Mouse (Mus musculus) right cerebral cortex, postnatal 14 days (tissue): ENCODE results near the gene Hddc3.

Experiments
- DNase-seq: peaks from one replicate; pipeline ENCODE4 v3.0.0; 2022

Gene Hddc3

DNA sequence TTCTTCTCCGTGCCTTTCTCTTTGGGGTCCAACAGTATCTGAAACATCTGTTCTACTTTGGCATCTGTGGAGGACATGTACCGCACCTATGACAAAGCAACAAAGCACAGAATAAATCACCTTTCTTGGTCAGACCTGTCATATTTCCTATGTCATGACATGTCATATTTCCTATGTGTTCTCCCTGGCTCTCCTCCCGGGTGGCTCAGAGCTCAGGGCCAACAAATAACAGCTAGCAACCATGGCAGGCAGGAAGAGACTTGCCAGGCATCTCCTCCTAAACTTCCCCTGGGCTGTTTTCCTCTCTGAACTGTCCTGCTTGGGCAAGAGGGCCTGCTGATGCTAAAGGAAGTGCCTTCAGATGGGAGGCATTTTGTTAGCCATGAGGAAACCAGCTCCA is 6.0 kb upstream of the Hddc3 start:
- DNase-seq: no peak

DNA sequence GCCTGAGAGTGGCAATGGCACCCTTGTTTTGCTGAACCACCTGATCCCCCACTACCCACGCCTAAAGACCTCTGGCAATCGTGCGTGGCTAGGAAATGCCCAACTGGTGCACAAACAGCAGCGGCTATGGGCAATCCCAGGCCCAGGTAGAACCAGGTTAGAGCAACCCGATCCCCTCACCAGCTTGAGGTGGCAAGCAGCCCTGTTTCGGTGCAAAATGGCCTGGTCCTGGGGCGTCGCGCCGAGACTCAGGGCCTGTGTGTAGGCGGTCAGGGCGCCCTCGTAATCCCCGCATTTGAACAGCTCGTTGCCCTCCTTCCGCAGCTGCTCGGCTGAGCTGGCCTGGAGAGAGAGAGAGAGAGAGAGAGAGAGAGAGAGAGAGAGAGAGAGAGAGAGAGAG is 3.5 kb upstream of the Hddc3 start:
- no peak for DNase-seq

DNA sequence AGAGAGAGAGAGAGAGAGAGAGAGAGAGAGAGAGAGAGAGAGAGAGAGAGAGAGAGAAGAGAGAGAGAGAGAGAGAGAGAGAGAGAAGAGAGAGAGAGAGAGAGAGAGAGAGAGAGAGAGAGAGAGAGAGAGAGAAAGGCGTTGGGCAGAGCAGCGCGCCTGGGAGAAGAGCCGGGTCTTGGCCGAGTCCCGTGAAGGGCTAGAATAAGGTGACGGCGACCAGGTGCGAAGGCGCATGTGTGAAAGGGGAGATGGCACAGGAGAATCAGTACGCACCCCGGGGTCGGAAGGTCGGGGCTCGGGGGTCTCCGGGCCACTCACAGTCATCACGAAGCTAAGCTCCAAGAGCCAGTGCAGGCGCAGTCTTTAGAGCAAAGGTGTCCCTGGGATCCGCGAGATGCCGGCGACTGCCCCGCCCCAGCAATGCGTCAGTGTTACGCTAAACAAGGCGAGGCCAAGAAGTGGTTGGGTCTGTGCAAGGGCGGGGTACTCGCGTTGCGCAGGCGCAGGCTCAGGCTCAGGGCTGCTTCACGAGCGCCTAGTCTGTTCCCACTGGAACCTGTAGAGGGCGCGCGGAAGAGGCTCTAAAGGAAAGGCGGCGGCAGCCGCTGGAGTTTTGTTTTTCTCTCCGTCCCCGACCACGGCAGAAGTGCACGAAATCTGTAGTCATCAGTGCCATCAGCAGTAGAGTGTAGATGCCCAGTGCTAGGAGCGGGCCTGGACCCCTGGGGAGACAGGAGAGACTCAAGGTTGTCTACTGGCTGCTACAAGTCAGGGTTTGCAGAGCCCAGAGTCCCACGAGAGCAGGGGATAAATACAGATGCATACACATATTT is 2.9 kb upstream of the Hddc3 start:
- peak; percentile 99 for DNase-seq

DNA sequence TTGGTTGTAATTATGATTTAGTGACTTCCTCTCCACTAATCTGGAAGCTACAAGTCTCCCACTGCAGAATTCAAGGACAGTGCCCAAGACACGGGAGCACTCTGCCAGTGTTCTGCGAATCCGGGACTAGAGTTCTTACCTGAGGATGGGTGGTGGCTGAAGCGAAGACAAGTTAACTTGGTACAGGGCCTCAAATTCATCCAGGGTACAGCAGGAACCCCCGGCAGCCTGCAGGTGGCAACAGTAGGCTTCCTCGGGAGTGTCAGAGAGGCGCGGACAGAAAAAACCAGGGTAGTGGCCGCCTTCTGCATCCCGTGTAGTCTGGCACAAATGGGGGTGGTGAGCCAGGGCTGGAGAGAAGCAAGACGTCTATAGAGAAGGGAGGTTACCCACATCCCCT is 2.1 kb upstream of the Hddc3 start, which contains the start of gene Unc45a:
TSS of gene Unc45a (minus strand) at position 213 of the 400 bp plus-strand sequence.
- DNase-seq: peak; percentile 57

DNA sequence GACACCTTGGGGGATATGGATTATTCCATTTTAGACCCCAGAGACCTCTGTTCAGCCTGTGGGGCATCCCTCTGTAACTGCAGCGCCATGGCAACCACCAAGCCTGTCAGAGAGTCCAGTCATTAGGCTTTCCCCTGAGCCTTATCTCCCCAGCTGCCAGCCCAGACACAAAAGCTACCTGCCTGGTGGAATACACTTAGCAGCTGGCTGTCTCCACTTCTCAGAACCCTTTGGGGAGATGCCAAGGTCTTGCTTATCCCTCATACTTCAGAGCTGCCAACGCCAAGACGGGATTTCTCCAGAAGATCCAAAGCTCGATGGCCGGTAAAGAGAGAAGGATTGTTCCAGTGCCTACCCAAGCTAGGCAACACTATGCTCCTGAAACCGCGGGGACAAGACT is 1.1 kb upstream of the Hddc3 start:
- DNase-seq: no peak

DNA sequence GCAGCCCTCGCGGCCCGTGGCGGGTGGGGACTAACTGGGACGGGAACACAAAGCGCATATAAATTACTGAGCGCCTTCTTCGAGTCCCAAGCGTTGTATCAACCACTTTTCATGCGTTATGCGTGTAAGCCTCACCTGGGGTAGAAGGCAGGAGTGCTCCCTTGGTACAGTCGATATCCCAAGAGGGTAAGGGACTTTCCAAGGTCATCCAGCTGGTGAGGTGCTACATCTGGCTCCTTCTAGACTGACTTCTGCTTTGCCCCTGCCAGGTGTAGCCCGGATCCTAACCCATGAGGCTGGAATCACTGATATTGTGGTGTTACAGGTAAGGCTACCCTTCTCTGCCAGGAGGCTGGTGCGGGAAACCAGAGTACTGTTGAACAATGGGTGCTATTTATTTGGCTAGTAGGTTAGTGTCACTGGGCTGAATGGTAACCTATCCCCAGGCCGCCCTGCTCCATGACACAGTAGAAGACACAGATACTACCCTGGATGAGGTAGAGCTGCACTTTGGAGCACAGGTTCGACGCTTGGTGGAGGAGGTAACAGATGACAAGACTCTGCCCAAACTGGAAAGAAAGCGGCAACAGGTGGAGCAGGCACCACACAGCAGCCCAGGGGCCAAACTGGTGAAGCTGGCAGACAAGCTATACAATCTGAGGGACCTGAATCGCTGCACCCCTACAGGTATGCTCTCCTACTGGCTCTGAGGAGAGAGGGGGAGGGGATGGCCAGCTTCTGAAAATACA is 540 bp downstream of the Hddc3 start:
- DNase-seq: no peak

DNA sequence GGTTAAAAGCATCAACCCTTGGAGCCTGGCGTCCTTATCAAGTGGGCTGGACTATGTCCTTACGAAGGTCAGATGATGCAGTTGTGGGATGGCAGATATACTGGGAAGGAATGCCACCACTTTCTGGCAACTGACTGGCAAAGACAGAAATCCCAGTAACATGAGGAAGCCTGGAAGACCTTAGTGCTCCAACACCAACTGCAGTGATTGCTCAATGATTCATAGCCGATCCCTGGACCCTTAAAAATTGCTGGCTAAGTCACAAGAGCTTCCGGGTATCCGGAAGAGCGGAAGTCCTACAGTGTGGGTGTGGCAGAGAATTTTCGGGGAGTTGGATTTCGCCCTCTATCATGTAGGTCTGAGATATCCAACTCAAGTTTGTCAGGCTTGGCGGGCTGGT is 3.3 kb downstream of the Hddc3 start:
- no peak for DNase-seq

DNA sequence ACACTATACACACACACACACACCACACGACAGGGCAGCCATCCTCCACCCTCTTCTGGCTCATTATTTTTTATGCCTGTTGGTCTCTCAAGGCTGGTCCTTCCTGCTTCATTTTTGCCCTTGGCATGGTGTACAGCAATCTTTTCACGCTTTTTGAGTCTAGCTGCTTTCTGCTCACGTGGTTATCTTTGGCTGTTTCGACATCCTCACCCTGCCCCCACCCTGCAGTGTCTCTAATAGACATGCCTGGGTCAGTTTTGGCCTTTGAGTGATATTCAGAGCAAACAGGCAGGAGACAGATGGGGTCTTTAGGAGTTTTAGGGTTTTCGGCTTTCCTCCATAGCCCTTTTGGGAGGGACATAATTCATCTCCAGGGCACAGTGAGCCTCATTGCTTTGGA is 3.9 kb downstream of the Hddc3 start:
- DNase-seq: no peak

DNA sequence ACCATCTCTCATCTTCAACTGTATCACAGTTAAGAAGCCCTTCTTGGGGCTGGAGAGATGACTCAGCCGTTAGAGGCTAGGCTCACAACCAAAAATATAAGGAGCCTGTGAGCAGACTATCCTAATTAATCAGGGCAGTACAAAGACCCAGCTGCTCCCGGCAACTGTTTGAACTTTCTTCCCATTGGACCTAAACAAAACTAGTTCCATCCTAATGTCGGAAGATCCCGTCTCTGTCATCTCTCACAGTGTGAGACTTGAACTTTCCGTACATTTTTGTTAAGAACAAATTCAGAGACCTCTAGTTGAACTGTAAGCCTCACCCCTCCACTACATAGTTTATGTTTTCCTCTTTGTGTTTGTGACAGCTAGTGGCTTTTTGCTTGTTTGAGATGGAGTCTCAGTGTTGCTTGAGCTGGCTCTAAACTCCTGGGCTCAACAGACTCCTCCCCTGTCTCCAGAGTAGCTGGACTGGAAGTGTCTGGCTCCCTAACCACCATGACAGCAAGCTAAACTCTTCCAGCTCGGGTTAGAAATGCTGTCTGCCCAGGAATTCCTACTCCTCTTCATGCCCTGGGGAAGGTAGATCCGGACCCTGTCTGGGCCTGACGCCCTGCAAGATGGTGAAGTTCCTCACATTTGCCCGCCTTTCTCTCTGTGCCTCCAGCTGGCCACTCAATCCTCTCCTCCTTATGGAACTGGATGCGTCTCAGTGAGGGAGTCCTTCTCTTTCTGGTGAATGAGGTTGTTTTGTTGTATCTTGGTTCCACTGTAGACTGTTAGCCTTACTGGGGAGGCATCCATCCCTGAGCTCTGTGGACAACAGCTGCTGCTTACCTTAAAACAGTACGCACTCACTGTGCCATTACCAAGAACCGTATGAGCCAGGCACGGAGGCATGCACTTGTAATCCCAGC is 5.0 kb downstream of the Hddc3 start:
- no peak for DNase-seq

DNA sequence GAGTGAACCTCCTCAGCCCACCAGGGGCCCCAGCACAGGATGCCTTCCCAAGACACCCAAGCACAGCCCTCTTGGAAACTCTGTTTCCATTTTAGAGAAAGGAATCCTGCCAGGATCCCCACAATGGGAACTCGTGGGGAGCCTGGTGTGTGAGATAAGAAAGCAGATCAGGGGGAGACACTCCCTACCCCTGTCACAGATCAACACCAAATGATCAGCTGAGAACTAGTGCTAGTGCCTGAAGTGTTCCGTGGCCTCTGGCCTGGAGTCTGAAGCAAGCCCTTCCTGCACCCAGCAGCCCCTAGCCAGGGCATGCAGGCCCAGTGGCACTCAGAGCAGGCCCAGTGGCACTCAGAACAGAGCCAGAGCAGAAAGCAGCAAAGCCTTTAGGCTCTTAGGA is 7.9 kb downstream of the Hddc3 start:
- no peak for DNase-seq

DNA sequence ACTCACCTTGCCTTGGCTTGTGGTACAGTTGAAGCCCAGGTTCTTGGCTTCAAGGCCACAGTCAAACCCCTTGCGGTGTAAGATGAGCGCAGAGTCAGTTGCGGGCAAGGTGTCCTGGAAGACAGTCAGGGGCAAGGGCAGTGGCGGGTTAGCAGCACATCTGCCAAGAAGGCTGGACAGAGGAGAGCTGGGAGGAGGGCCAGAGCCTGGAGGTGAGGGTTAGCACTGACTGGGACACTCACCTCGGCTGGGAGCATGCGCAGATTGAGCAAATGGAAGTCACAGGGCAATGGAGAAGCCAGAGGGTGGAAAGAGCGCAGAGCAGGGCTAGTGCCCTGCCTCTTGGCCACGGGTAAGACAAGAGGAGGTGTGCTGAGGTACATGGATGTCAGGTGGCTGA is 10.0 kb downstream of the Hddc3 start:
- no peak for DNase-seq

DNA sequence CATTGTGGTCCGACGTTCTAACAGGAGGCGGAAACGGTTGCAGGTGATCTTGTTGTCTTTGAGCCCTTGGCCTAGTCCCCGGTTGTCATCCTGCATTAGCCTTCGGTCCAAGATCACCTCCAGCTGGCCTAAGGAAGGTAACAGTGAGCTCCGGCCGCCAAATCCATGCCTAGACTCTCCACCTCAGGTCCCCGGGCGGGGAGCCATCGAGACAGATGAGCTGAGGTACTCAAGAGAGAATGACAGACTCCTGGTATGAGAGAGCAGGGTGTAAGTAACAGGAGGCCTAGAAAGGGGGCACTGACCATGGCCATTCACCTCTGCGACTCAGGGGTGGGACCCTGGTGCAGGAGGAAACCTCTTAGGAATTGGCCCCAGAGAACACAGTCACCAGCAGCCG is 13.4 kb downstream of the Hddc3 start:
- DNase-seq: no peak

DNA sequence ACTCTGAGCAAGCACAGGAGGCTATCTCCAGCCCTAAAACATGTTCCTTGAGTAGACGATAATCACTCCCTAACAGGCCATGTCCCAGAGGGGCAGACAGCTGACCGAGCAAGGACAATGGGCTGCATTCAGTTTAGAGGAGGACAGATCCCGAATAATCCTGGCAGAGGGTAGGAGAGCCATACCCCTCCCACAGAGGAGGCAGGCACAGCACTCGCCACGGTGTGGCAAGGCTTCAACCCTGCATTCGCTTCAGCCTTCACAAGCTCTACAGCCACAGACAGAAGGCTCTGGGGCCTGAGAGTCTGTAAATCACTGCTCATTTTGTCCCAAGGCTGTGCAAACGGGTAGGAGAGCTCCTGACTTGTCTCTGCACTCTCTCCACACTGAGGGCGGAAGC is 14.3 kb downstream of the Hddc3 start:
- no peak for DNase-seq

DNA sequence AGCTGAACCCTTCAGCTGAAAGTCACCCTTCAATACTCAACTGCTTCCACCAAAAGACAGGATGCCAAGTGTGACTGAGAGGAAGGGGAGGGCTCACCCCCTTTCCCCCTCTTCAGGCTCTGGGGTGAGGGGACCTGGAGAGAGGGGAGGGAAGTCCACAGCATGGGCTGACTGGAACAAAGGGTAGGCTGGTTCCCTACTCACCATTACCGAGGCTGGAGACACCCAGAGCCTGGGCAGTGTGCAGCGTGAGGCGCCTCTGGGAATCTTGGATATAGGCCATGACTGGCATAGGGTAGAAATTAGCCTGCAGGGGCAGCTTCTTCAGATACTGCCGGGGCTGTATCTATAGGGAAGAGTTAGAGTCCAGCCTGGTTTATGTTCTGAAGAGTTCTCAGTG is 15.1 kb downstream of the Hddc3 start:
- no peak for DNase-seq

DNA sequence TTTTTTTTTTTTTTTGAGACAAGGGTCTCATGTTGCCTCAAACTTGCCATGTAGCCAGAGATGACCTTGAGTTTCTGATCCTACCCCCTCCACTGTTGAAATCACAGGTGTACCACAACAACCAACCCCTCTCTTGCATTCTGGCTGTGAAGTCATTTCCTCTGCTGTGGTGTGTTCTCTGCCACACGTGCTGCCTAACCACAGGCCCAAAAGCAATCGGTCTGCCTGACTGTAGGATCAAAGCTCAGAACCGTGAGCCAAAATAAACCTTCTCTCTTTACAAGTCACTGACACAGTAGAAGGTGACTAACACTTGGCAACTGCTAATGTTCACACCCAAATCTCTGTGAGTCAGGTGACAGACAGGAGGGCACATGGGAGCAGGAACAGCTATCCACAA is 17.5 kb downstream of the Hddc3 start:
- DNase-seq: no peak

DNA sequence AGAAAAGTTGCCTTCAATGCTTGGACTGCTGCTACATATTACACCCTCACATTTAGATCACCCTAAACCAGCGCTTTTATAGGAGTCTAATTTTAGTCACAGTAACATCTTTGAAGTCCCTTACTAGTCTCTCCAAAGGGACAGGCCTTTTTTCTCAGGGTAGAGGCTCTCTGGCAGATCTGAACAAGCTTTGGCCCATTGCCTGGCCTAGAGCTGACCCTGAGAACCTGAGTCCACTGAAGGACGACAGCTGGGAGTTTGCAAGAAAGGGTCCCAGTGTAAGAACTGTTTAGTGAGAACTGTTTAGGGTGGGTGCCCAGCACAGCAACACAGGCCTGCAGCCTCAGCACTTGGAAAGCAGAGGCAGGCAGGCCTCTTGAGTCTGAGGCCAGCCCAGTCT is 22.9 kb downstream of the Hddc3 start:
- DNase-seq: no peak

DNA sequence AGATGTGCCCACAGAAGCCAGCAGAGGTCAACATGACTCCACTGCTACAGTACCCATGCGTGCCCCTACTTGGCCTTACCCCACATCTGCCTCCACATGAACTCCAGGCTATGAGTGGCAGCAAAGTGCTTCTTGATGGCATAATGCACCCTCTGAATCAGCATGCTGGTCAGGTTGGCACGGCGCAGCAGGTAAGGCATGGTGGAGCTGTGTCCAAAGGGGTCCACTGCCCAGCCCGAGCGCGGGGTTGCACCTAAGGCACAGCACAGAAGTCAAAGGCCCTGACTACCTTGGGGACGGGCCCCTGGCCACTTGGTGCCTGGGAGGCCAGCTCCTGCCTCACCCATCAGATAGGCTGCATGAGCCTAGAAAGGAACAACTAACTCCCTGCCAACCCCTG is 24.3 kb downstream of the Hddc3 start:
- DNase-seq: no peak

DNA sequence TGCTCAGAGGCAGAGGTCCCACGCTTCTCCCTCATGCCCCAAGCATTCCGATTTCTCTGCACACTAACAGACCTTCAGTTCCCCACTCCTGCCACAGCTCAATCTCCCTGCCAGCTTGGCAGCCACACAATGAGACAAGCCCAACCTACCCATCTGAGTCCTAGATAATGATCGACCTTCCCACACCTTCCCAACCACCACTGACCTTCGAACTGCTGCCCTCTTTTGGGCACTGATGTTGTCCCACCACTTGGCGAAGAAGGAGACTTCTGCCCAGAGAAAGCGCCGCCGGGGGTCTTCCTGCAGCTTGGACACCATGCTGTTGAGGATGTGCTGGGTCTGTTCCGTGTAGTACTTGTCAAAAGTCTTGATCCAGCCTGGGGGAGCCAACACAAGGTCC is 25.1 kb downstream of the Hddc3 start:
- DNase-seq: no peak

DNA sequence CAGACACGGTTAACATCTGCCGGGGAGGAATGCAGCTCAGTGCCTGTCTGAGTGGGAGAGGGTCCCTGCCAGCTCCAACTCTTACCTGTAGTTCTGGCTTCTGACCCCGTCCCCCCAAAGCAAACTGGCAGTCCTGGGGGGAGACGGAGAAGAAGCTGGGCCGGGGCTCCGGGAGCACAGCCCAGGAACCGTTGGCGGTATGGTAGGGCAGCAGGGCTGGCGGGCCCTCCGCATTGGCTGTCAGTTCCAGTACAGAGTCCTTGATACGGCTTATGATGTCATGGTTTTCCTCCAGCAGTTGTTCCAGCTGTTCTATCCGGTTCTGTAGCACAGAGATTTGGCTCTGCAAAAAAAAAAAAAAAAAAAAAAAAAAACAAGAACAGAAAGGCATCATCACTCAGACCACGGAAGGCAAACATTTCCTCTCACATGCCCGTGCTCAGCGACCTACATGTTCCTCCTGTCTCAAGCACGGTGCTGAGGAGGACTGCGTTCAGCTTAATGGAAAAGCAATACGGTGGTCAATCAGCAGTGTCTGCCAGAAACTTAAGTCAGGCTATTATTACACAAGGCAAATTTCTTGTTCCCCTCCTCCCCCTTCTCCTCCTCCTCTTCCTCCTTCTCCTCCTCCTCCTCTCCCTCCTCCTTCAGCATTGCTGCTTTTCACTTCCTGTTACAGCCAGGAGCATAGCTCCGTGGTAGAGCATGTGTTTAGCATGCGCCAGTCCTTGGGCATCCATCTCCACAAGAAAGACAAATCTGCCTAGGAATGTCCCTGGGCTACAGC is 25.9 kb downstream of the Hddc3 start:
- DNase-seq: no peak

DNA sequence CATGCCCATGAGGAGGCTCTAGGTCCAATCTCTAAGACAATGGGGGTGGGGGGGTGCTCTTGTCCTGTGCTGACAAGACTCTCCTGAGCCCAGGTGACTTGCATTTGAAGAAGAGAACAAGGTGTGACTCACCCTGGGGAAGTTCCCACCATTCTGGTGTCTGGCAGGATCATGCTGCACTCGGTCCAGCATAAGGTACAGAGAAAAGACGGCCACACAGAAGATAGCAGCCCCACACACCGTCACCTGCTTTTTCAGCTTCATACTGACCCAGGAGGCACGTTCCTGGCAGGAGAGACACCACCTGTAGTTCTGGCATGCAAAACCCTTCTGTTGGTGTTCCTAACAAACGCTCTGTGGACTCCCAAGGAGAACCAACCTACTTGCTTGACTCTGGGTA is 26.6 kb downstream of the Hddc3 start:
- no peak for DNase-seq

DNA sequence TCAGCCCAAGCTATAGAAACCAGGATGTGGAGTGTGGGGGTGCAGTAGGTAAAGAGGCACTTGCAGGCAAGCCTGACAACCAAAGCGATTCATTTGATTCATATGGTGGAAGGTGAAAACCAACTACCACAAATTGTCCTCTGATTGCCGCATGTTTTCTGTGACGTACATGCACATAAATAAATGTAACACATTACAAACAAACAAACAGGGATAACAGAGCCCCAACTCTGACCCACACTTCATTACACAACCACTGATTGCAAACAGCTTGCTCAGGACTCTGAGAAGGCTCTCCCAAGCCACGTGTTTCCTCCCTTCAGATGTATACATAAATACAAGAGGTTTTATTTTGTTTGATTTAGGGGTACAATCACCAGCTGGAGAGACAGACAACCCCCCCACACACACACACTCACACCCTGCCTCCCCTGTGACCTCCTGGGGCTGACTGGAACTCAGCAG is 27.1 kb downstream of the Hddc3 start:
- no peak for DNase-seq

DNA sequence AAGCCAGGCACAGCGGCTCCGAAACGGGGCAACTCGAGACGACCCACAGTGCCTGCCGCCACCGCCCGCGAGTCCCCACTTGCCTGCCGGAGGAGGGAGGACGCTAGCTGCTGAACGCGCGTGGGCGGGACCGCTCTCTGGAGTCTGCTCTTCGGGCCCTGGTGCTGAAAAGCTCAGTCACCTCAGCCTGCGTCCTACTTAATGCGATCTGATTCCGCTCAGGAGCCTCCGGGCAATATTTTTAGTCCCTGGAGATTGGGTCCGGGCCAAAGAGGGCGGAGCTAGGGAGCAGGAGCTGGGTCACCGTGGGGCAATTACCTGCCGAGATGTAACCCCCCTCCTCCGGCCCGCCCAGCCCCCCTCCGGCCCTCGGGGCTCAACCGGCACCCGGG is 27.7 kb downstream of the Hddc3 start:
- peak; percentile 86 for DNase-seq
